Mouse (Mus musculus) heart, postnatal 0 days (tissue): ENCODE measurements at regions not wholly inside any gene's neighbourhood (a gene's known extent, or its start where the extent isn't known, plus 50 kb on each side); places are given as distances from the start of the nearest gene placed in this dataset.

Experiments
- CTCF ChIP-seq: IDR thresholded peaks from 2 replicates; pipeline ENCODE4 v1.5.1; 2016; ENCODE audit warnings: antibody characterized with exemption, control low read depth, low read depth
- EP300 ChIP-seq: IDR thresholded peaks from 2 replicates; pipeline ENCODE4 v1.6.1; 2016; ENCODE audit warnings: antibody characterized with exemption, low read depth

DNA sequence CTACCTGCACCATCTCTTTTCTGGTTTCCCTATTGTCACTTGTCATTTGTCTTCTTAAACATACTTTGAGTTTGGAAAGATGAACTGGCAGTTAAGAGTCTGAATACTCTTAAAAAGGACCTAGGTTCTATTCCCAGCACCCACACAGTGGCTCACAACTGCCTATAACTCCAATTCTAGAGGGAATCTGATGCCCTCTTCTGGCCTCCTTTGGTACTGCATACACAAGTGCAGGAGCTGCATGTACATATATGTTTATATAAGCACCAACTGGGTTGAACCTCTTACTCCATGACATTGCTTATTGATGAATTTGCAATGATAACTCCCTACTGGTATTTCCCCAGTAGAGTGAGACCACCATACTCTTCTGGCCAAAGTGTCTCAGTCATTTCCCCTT is 86.4 kb upstream of the Mgmt start:
- 0 out of 2 replicates have a peak, but pooled peaks have one; percentile 2 for TF ChIP-seq CTCF
- TF ChIP-seq EP300 = no peak
